Mouse (Mus musculus): ENCODE results near the gene Chmp3.

GRCm38 (mm10) chr6:71608994-71609393, 65.4 kb downstream of the Chmp3 start:
- TF ChIP-seq CTCF (IDR thresholded peaks at IDR 0.05; ENCODE audit: control insufficient read depth, insufficient read depth, insufficient read length) (no peak), CEBPB (IDR thresholded peaks at IDR 0.05; ENCODE audit: low read depth) (no peak), USF1 (IDR thresholded peaks at IDR 0.05; ENCODE audit: low read depth) (no peak), MYOD1 (IDR thresholded peaks at IDR 0.05; ENCODE audit: control insufficient read depth, insufficient read length, low read depth) (no peak), MYOG (IDR thresholded peaks at IDR 0.05; ENCODE audit: control insufficient read depth, extremely low read depth, insufficient read length) (no peak), MAX (IDR thresholded peaks at IDR 0.05) (no peak), FOSL1 (IDR thresholded peaks at IDR 0.05; ENCODE audit: insufficient read depth, low read length, poor library complexity, severe bottlenecking) (no peak)

Measured in C2C12 (cell line).